Mouse (Mus musculus) CH12.LX (cell line): Measurements from ENCODE around the gene Scel. TPM values are rescaled to one million over a fixed set of nuclear protein-coding genes. Genes with fewer than 3 reads are reported as not detected.

Experiments
- DNase-seq: peaks from one replicate; pipeline ENCODE4 v3.0.0-alpha.2; 2013; ENCODE audit errors: extremely low read depth
- H3K27ac ChIP-seq: 2 replicates; pipeline ENCODE4 v1.5.1; 2012; ENCODE audit warnings: low read depth, mild to moderate bottlenecking, control low read depth, moderate library complexity; ENCODE audit not compliant: insufficient read depth
- H3K27me3 ChIP-seq: replicated peaks from 2 replicates; pipeline ENCODE3; 2012; ENCODE audit warnings: inconsistent platforms
- H3K36me3 ChIP-seq, 2 experiments: replicated peaks in 1 of 2; 2 replicates each; pipeline versions ENCODE3 to v1.6.1; 2012; ENCODE audit warnings: inconsistent platforms in 1 of 2, low read length in 1 of 2, mild to moderate bottlenecking in 1 of 2, mixed read lengths in 1 of 2, moderate library complexity in 1 of 2; ENCODE audit not compliant: control insufficient read depth in 1 of 2, insufficient read depth in 1 of 2
- H3K4me1 ChIP-seq, 2 experiments: 2 replicates each; pipeline ENCODE4 v1.6.1; 2012; ENCODE audit warnings: inconsistent platforms in 1 of 2, moderate library complexity in 1 of 2; ENCODE audit not compliant: insufficient read depth in 2 of 2, control insufficient read depth in 1 of 2
- H3K4me2 ChIP-seq: 2 replicates; pipeline ENCODE4 v1.6.1; 2012; ENCODE audit warnings: low read depth, mild to moderate bottlenecking, control low read depth; ENCODE audit not compliant: poor library complexity, insufficient read depth, severe bottlenecking
- H3K4me3 ChIP-seq, 3 experiments: fragments of 150-350 bp in 1 of 3; sonication (generic) in 1 of 3; replicated peaks in 1 of 3; 2 replicates each; pipeline versions ENCODE3 to v1.5.1; 2011 to 2012; ENCODE audit warnings: low read depth in 2 of 3, low read length in 2 of 3, mild to moderate bottlenecking in 2 of 3, moderate library complexity in 2 of 3, control low read depth in 1 of 3, improper control_type of control experiment in 1 of 3, inconsistent platforms in 1 of 3, mixed read lengths in 1 of 3; ENCODE audit not compliant: poor library complexity in 1 of 3
- H3K79me2 ChIP-seq: replicated peaks from 2 replicates; pipeline ENCODE4 v1.6.1; 2012; ENCODE audit warnings: mild to moderate bottlenecking, moderate library complexity; ENCODE audit not compliant: control insufficient read depth, poor library complexity, insufficient read depth, severe bottlenecking; ENCODE audit errors: extremely low read depth
- H3K9ac ChIP-seq: 2 replicates; pipeline ENCODE4 v1.6.1; 2012; ENCODE audit warnings: low read depth, mild to moderate bottlenecking, control low read depth, moderate library complexity; ENCODE audit not compliant: insufficient read depth
- H3K9me3 ChIP-seq: replicated peaks from 2 replicates; pipeline ENCODE3; 2012; ENCODE audit warnings: low read length, inconsistent platforms, mixed read lengths
- E2F4 ChIP-seq: IDR thresholded peaks from 2 replicates; pipeline ENCODE4 v1.6.1; 2011; ENCODE audit warnings: low read depth, low read length, improper control_type of control experiment; ENCODE audit not compliant: insufficient replicate concordance
- EP300 ChIP-seq: IDR thresholded peaks from 2 replicates; pipeline ENCODE4 v1.6.1; 2011; ENCODE audit warnings: low read length, improper control_type of control experiment
- ETS1 ChIP-seq: conservative IDR thresholded peaks from 2 replicates; pipeline ENCODE4 v1.6.1; 2012; ENCODE audit warnings: low read depth, mild to moderate bottlenecking, inconsistent platforms, low read length, improper control_type of control experiment, moderate library complexity
- HCFC1 ChIP-seq: IDR thresholded peaks from 2 replicates; pipeline ENCODE4 v1.6.1; 2012; ENCODE audit warnings: low read depth, mild to moderate bottlenecking, inconsistent platforms, low read length, improper control_type of control experiment
- IRF4 ChIP-seq: IDR thresholded peaks from 2 replicates; pipeline ENCODE4 v1.6.1; 2014; ENCODE audit warnings: low read depth, mild to moderate bottlenecking, inconsistent platforms, low read length, improper control_type of control experiment
- JUN ChIP-seq: IDR thresholded peaks from 2 replicates; pipeline ENCODE4 v1.6.1; 2011; ENCODE audit warnings: low read depth, mild to moderate bottlenecking, low read length, improper control_type of control experiment, moderate library complexity; ENCODE audit not compliant: insufficient read depth
- JUND ChIP-seq: conservative IDR thresholded peaks from 2 replicates; pipeline ENCODE4 v1.6.1; 2011; ENCODE audit warnings: low read depth, low read length, improper control_type of control experiment
- MAFK ChIP-seq: IDR thresholded peaks from 2 replicates; pipeline ENCODE4 v1.6.1; 2011; ENCODE audit warnings: low read length, improper control_type of control experiment; ENCODE audit not compliant: insufficient replicate concordance
- MAZ ChIP-seq: IDR thresholded peaks from 2 replicates; pipeline ENCODE4 v1.6.1; 2012; ENCODE audit warnings: low read depth, mild to moderate bottlenecking, inconsistent platforms, low read length, improper control_type of control experiment, moderate library complexity
- MYC ChIP-seq: IDR thresholded peaks from 2 replicates; pipeline ENCODE4 v1.6.1; 2011; ENCODE audit warnings: low read depth, mild to moderate bottlenecking, improper control_type of control experiment, low read length
- NELFE ChIP-seq: IDR thresholded peaks from 2 replicates; pipeline ENCODE4 v1.6.1; 2011; ENCODE audit warnings: low read depth, low read length, improper control_type of control experiment
- NRF1 ChIP-seq: IDR thresholded peaks from 2 replicates; pipeline ENCODE4 v1.6.1; 2014; ENCODE audit warnings: low read depth, mild to moderate bottlenecking, inconsistent platforms, low read length, improper control_type of control experiment, moderate library complexity
- PAX5 ChIP-seq: IDR thresholded peaks from 2 replicates; pipeline ENCODE4 v1.6.1; 2012; ENCODE audit warnings: low read length, inconsistent platforms, mixed read lengths
- TBP ChIP-seq: conservative IDR thresholded peaks from 2 replicates; pipeline ENCODE4 v1.6.1; 2011; ENCODE audit warnings: low read depth, low read length, improper control_type of control experiment
- TCF12 ChIP-seq: IDR thresholded peaks from 2 replicates; pipeline ENCODE4 v1.6.1; 2014; ENCODE audit warnings: low read depth, mild to moderate bottlenecking, inconsistent platforms, low read length, improper control_type of control experiment
- UBTF ChIP-seq: IDR thresholded peaks from 2 replicates; pipeline ENCODE4 v1.6.1; 2012; ENCODE audit warnings: low read depth, mild to moderate bottlenecking, inconsistent platforms, low read length, improper control_type of control experiment, moderate library complexity
- USF1 ChIP-seq: IDR thresholded peaks from 2 replicates; pipeline ENCODE4 v1.6.1; 2014; ENCODE audit warnings: low read depth, mild to moderate bottlenecking, inconsistent platforms, low read length, improper control_type of control experiment
- ZKSCAN1 ChIP-seq: IDR thresholded peaks from 2 replicates; pipeline ENCODE4 v1.6.1; 2012; ENCODE audit warnings: low read depth, inconsistent platforms, low read length, improper control_type of control experiment, borderline replicate concordance
- ZMIZ1 ChIP-seq: IDR thresholded peaks from 2 replicates; pipeline ENCODE4 v1.6.1; 2012; ENCODE audit warnings: low read depth, mild to moderate bottlenecking, inconsistent platforms, low read length, improper control_type of control experiment
- dilution Hi-C: fragments of 300-500 bp; cut with MboI; formaldehyde crosslinking; loops from 2 replicates; pipeline ENCODE4 v1.14.3; 2020; ENCODE audit warnings: low sequenced_read_pairs; ENCODE audit not compliant: extremely low pct_unique_long_range_greater_than_20kb, extremely low pct_ligation_motif_present
- in situ Hi-C: fragments of 300-500 bp; cut with MboI; formaldehyde crosslinking; loops from 3 replicates; pipeline ENCODE4 v1.14.3; 2019; ENCODE audit warnings: low sequenced_read_pairs, low pct_ligation_motif_present, low pct_unique_long_range_greater_than_20kb, mixed read lengths
- polyA plus RNA-seq: library from polyadenylated mRNA; unstranded; fragments of >175 nt; gene quantifications from 2 replicates; pipeline ENCODE4 v1.2.1, GENCODE M21; 2012; ENCODE audit warnings: low read depth; ENCODE audit not compliant: insufficient read length
- total RNA-seq, 2 experiments: library from RNA; depleted of rRNA; stranded (reverse); fragments of 300-350 nt in 1 of 2; fragments of >200 nt in 1 of 2; gene quantifications; 2 replicates each; pipeline ENCODE4 v1.2.3; 2012 to 2014

The Scel gene
- total and polyA plus RNA-seq, 3 experiments, result 0.04 to 0.31 (median 0.31) TPM

GRCm38 (mm10) chr14:103550480-103550879 lies 37.3 kb downstream of the Scel start (continued):
- TF ChIP-seq ETS1, result no peak
- peak; percentile 62; the same call in 1 of the 2 replicates for TF ChIP-seq MYC
- TF ChIP-seq EP300, result no peak
- TF ChIP-seq MAZ, result no peak
- TF ChIP-seq UBTF, result no peak
- TF ChIP-seq PAX5, result no peak
- no peak for TF ChIP-seq JUN
- no peak for TF ChIP-seq E2F4
- TF ChIP-seq JUND, result no peak
- no peak for TF ChIP-seq ZMIZ1
- TF ChIP-seq IRF4, result no peak
- TF ChIP-seq TCF12, result no peak
- TF ChIP-seq NELFE, result no peak; the same call in 1 of the 2 replicates
- no peak for TF ChIP-seq HCFC1
- TF ChIP-seq ZKSCAN1, result no peak
- no peak for TF ChIP-seq USF1

GRCm38 (mm10) chr14:103550921-103551320 lies 37.8 kb downstream of the Scel start:
- Histone ChIP-seq H3K9ac (no peak overlapping the region), H3K4me2 (peak overlapping the region; percentile 33), H3K4me3 (no peak overlapping the region), H3K79me2 (no peaks in the 10 kb centered on the region), H3K4me1 (peaks cover 0 to 5% of the 10 kb centered on the region in 2 experiments; a peak in 2 of 4 replicates), H3K27me3 (no peaks in the 10 kb centered on the region), H3K9me3 (no peaks in the 10 kb centered on the region), H3K27ac (no peak overlapping the region), H3K36me3 (no peaks in the 10 kb centered on the region)
- in situ Hi-C loops, result no loop called here
- peak; percentile 51 for TF ChIP-seq NRF1
- TF ChIP-seq TCF12, result no peak
- no peak for DNase-seq
- dilution Hi-C loops, result loop anchor here (25.0 kb wide), 1 partner anchor 411 kb away; no protein-coding TSS in a partner anchor

- no peak overlapping the region for H3K4me2 ChIP-seq
- no peak for TF ChIP-seq MAFK
- TF ChIP-seq TBP, result no peak
- TF ChIP-seq, all 38 proteins: peak for 0
- dilution Hi-C loops (loop anchor here (25.0 kb wide), 1 partner anchor 410 kb away; no protein-coding TSS in a partner anchor), in situ Hi-C loops (no loop called here)
- H3K79me2 ChIP-seq, result no peaks in the 10 kb centered on the region
- H3K27me3 ChIP-seq, result no peaks in the 10 kb centered on the region
- H3K36me3 ChIP-seq, result no peaks in the 10 kb centered on the region
- no peak overlapping the region for H3K4me3 ChIP-seq
- H3K9me3 ChIP-seq, result no peaks in the 10 kb centered on the region
- H3K9ac ChIP-seq, result no peak overlapping the region
- no peak for DNase-seq
- H3K4me1 ChIP-seq, result peaks cover 0 to 9% of the 10 kb centered on the region in 2 experiments; a peak in 2 of 4 replicates
- no peak overlapping the region for H3K27ac ChIP-seq
Observed at GRCm38 (mm10) chr14:103551921-103552320, 38.8 kb downstream of the Scel start.
